Mouse (Mus musculus) limb, embryonic 14.5 days (tissue): ENCODE data around the gene Jmjd7. TPM values are rescaled to one million over a fixed set of nuclear protein-coding genes. Genes with fewer than 3 reads are reported as not detected.

Experiments
- ATAC-seq: fragments of 200-750 bp; cut with Nextera tagmentation; 2 replicates; pipeline ENCODE4 v1.8.0; 2017; ENCODE audit warnings: low read depth, moderate number of reproducible peaks, moderate TSS enrichment; ENCODE audit not compliant: low FRiP score
- DNase-seq: peaks from one replicate; pipeline ENCODE4 v3.0.0-alpha.2; 2015; ENCODE audit warnings: low spot score
- H3K27ac ChIP-seq: fragments of 300-500 bp; sonication (generic); replicated peaks from 2 replicates; pipeline ENCODE4 v1.5.1; 2014; ENCODE audit warnings: low read depth, mild to moderate bottlenecking, low read length, moderate library complexity, mixed read lengths
- H3K27me3 ChIP-seq: fragments of 300-500 bp; sonication (generic); 2 replicates; pipeline ENCODE4 v1.6.1; 2014; ENCODE audit warnings: low read length, mixed read lengths; ENCODE audit not compliant: control insufficient read depth, insufficient read depth
- H3K36me3 ChIP-seq: fragments of 300-500 bp; sonication (generic); 2 replicates; pipeline ENCODE4 v1.6.1; 2014; ENCODE audit warnings: mild to moderate bottlenecking, low read length, moderate library complexity, mixed read lengths; ENCODE audit not compliant: control insufficient read depth, insufficient read depth
- H3K4me1 ChIP-seq: fragments of 300-500 bp; sonication (generic); 2 replicates; pipeline ENCODE4 v1.6.1; 2014; ENCODE audit warnings: antibody characterized with exemption, low read length, mixed read lengths; ENCODE audit not compliant: control insufficient read depth, insufficient read depth
- H3K4me2 ChIP-seq: fragments of 300-500 bp; sonication (generic); replicated peaks from 2 replicates; pipeline ENCODE4 v1.6.1; 2014; ENCODE audit warnings: low read depth, mild to moderate bottlenecking, low read length, moderate library complexity; ENCODE audit not compliant: severe bottlenecking
- H3K4me3 ChIP-seq: fragments of 300-500 bp; sonication (generic); replicated peaks from 2 replicates; pipeline ENCODE4 v1.5.1; 2014; ENCODE audit warnings: low read length
- H3K9ac ChIP-seq: fragments of 300-500 bp; sonication (generic); 2 replicates; pipeline ENCODE4 v1.6.1; 2014; ENCODE audit warnings: mild to moderate bottlenecking, low read depth, low read length, moderate library complexity; ENCODE audit not compliant: severe bottlenecking
- H3K9me3 ChIP-seq: fragments of 300-500 bp; sonication (generic); 2 replicates; pipeline ENCODE4 v1.6.1; 2016; ENCODE audit warnings: low read length; ENCODE audit not compliant: control insufficient read depth
- POLR2A ChIP-seq: fragments of 200-500 bp; IDR thresholded peaks from 2 replicates; pipeline ENCODE4 v1.8.0; 2012; ENCODE audit warnings: inconsistent platforms, mild to moderate bottlenecking, moderate library complexity, borderline replicate concordance; ENCODE audit not compliant: insufficient read depth, insufficient read length; ENCODE audit errors: extremely low read depth
- WGBS: fragments of 180-500 bp; shearing (Covaris S2); extraction: QIAGEN DNeasy Blood & Tissue Kit; methylation state at CpG from one replicate; pipeline ENCODE4 v1.1.7; 2014; 5-methylcytosine and 5-hydroxymethylcytosine counted together
- polyA plus RNA-seq, 2 experiments: library from polyadenylated mRNA; depleted of rRNA in 1 of 2; stranded (reverse) in 1 of 2; unstranded in 1 of 2; fragments of >200 nt; fragmentation: Nextera tagmentation in 1 of 2; extraction: Ambion mirVana in 1 of 2; gene quantifications; 2 replicates each; pipeline versions ENCODE4 v1.2.1 to v1.2.3; 2012 to 2014

Gene Jmjd7
- polyA plus RNA-seq, 2 experiments: 20.2 to 26.1 TPM

DNA sequence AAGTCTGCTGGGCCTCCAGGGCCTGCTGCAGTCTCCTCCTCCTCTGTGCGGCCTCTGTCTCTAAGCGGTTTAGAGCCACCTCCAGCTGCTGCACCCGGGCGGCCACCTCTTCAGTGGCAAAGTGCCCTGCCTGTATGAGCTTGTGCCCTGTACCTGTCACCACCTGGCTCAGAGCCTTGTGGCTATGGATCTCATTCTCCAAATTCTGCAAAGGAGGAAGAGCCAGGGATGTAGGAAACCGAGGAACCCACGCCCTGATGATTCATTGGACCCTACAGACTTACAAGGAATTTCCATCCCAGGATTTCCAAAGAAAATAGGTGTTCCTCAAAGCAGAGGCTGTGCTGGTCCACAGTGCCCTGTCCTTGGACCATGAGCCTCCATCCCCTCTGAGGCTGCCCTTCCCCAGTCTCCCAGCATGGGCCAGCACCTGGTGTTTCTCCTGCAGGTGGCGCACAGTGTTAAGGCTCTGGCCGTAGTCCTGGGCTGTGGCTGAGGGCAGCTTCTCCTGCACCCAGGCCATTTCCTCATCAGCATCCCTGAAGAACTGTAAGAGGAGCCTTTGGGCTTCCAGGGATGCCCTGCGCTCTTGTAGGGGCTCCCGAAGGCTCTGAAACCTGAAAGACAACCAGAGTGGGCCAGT lies 22.5 kb downstream of the Jmjd7 start:
- Histone ChIP-seq H3K27me3 (no peaks in the 10 kb centered on the region), H3K9ac (no peak overlapping the region), H3K36me3 (no peaks in the 10 kb centered on the region), H3K27ac (no peak overlapping the region), H3K4me2 (no peak overlapping the region), H3K4me3 (no peak overlapping the region), H3K9me3 (no peaks in the 10 kb centered on the region), H3K4me1 (peaks cover 12% of the 10 kb centered on the region)
- ATAC-seq: no peak
- no peak for DNase-seq
- TF ChIP-seq POLR2A: no peak
- 54% methylated on average over 10 of the region's 10 CpGs for WGBS

DNA sequence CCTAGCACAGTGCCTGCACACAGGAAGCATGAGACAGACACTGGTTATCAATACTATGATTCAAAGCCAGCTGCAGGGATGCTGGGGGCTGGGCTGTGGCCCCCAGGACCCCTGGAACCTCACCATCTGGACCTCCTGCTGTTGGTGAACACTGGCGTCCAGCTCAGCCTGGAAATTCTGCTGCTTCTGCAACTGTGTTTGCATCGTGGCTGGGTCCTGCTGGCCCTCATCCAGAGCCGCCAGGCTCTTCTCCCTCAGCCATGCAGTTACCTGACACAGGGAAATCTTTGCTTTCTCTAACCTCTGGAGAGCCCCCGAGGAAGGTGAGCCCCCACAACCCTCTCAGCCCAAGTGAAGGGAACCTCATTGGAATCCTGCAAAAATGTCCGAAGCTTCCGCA lies 24.1 kb downstream of the Jmjd7 start:
- ATAC-seq: no peak
- DNase-seq: no peak

DNA sequence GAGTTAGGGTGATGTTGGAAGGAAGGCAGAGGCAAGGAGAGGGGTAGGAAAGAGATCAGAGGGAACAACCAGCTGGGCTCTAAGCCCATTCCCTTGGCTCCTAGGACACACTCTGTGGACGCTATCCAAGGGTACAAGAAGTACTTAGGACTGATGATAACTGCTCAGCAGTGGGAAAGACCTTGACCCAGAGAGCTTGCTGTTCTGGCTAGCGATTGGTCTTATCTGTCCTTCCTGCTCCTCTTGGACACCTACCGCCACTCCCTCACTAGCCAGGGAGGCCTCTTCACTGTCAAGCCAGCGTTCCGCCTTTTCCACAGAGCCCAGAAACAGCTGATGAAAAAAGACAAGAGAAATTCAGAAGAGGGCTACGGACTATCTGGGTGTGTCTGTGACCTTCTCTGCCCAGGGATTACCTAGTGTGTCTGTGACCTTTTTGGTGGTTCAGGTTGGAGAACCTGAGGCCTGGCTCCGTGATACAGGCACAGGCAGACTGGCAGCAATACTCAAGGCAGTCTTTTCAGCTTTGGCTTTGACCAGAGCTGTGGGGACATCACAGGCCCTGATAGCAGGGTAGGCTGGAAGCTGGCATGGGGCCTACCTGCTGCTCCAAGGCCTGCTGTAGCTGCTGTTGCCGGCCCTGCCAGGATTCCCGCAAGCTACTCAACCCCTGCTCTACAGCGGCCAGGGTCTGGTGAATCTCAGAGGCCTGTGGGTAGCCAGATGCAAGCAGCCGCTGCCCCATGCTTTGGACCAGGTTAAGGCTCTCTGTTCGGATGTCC lies 27.7 kb downstream of the Jmjd7 start:
- DNase-seq (no peak), ATAC-seq (no peak)
- Histone ChIP-seq H3K27ac (no peak overlapping the region), H3K4me3 (no peak overlapping the region), H3K4me2 (no peak overlapping the region), H3K9ac (no peak overlapping the region), H3K4me1 (0 out of 2 replicates have a peak, but pooled peaks cover 3% of the 10 kb centered on the region), H3K27me3 (no peaks in the 10 kb centered on the region), H3K9me3 (no peaks in the 10 kb centered on the region), H3K36me3 (no peaks in the 10 kb centered on the region)
- no peak for TF ChIP-seq POLR2A
- WGBS: 89% methylated on average over 12 of the region's 12 CpGs

More for the DNA sequence above, 24.1 kb downstream of the Jmjd7 start:
- H3K4me3 ChIP-seq: no peak overlapping the region
- 56% methylated on average over 6 of the region's 6 CpGs for WGBS
- no peak for TF ChIP-seq POLR2A
- H3K27ac ChIP-seq: no peak overlapping the region
- H3K9me3 ChIP-seq: no peaks in the 10 kb centered on the region
- no peaks in the 10 kb centered on the region for H3K27me3 ChIP-seq
- H3K36me3 ChIP-seq: no peaks in the 10 kb centered on the region
- H3K9ac ChIP-seq: no peak overlapping the region
- H3K4me1 ChIP-seq: 0 out of 2 replicates have a peak, but pooled peaks cover 3% of the 10 kb centered on the region
- no peak overlapping the region for H3K4me2 ChIP-seq

GRCm38 (mm10) chr2:120055923-120056322 lies 28.6 kb downstream of the Jmjd7 start:
- ATAC-seq: no peak
- Histone ChIP-seq H3K4me3 (no peak overlapping the region), H3K27ac (no peak overlapping the region), H3K4me2 (no peak overlapping the region), H3K9ac (no peak overlapping the region), H3K27me3 (no peaks in the 10 kb centered on the region), H3K4me1 (0 out of 2 replicates have a peak, but pooled peaks cover 3% of the 10 kb centered on the region), H3K36me3 (no peaks in the 10 kb centered on the region), H3K9me3 (no peaks in the 10 kb centered on the region)
- 84% methylated on average over 10 of the region's 10 CpGs for WGBS
- no peak for DNase-seq
- TF ChIP-seq POLR2A: no peak

- no peak overlapping the region for H3K4me3 ChIP-seq
- TF ChIP-seq POLR2A: no peak
- no peak for ATAC-seq
- no peaks in the 10 kb centered on the region for H3K27me3 ChIP-seq
- no peak overlapping the region for H3K27ac ChIP-seq
- no peak overlapping the region for H3K9ac ChIP-seq
- no peak overlapping the region for H3K4me2 ChIP-seq
- WGBS: 76% methylated on average over 4 of the region's 4 CpGs
- no peaks in the 10 kb centered on the region for H3K4me1 ChIP-seq
- H3K36me3 ChIP-seq: no peaks in the 10 kb centered on the region
- no peak for DNase-seq
- no peaks in the 10 kb centered on the region for H3K9me3 ChIP-seq
These were observed 31.5 kb downstream of the Jmjd7 start for GRCm38 (mm10) chr2:120058818-120059217.
